Mouse (Mus musculus) thymus, adult 18-20 months (tissue): ENCODE data around the gene Atxn1.

ENCODE experiments used
- DNase-seq, 2 experiments: peaks; one replicate each; pipeline ENCODE4 v3.0.0; 2022; ENCODE audit warnings: mixed read lengths in 2 of 2

Atxn1 gene

GRCm38 (mm10) chr13:45861098-45861580 lies 103.7 kb downstream of the Atxn1 start:
- DNase-seq = no peak

DNA sequence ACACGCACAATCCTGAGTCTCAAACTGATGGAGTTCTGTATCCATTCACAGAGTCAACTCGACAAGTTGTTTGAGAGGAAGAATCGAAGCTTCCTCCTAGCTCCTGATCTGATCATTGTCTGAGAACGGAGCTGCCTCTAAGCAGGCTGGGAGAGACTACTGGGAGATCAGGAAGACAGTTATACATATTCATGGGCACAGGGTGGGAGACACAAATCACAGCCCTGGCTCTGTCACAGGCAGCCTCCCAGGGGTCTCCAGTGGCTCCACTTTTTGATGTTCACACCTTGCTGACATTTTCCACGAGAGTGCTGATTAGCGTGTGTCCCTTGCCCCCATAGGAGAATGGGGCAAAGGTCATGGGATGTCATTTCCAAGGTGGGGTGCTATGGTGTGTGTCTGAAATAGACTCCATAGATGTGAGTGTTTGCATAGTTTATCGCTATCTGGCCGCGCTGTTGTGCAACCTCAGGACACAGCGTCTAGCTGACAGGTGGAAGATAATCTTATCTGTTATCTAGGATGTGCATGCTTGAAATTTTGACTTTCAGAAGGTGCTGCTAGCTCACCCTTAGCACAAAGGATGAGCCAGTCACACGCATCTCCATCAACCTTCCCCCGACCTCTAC lies 105.6 kb downstream of the Atxn1 start:
- DNase-seq = no peak

DNA sequence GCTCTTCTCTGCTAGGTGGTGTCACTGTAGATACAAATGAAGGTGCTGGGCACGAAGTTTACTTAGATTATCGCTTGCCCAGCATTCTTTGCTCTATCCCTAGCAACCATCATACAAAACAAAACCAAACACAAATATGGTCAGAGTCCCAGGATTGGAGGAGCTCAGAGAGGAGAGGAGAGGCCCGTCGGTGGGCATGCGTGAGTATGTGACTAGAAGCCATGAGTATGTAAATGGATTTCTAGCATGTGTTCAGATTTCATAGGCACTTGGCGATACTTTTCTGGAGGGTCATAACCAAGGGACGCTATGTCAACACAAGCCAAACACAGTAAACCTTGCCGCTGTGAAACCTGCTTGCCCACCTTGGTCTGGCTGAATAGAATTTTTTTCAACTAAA lies 107.4 kb downstream of the Atxn1 start:
- DNase-seq = no peak

DNA sequence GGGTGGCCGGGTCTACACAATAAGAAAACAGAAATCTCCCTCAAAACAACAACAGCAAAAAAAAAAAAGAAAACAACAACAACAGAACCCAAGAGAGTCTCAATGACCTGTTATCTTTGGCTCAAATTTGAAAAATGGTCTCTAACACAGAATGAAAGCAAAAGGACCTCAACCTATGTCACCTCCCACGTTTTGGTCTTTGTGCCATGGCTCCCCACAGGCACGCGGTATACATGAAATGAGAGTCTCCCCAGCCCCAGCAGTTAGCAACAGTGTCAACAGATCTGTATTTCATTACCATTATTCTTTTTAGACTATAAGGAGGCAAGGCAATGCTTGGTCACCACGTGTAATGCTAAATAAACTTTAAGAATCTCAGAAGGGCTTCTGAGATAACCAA lies 110.3 kb downstream of the Atxn1 start:
- DNase-seq = no peak

- DNase-seq = no peak
These were observed 111.1 kb downstream of the Atxn1 start for GRCm38 (mm10) chr13:45853691-45854090.

DNA sequence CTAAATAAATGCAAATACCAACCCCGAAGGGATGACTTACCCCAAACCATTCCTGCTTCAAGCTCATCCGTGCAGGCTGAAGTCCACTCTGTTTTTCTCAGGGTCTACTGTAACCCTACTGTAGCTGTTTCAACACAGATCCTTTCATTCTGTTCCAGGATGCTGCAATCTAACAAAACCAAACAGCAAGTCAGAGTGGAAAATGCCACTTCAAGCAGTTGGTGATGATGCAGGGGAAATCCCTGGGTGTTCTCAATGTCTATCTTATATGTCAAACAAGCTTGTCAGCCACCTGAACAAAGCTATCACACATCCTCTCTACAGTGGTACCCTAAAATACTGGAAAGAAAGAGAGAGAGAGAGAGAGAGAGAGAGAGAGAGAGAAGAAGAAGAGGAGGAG lies 112.5 kb downstream of the Atxn1 start:
- peak in 1 of 2 experiments; percentile 13 for DNase-seq

GRCm38 (mm10) chr13:45851746-45852145 lies 113.1 kb downstream of the Atxn1 start:
- no peak for DNase-seq

GRCm38 (mm10) chr13:45851156-45851555 lies 113.7 kb downstream of the Atxn1 start:
- DNase-seq = no peak

GRCm38 (mm10) chr13:45850181-45850974 lies 114.4 kb downstream of the Atxn1 start:
- no peak for DNase-seq

- no peak for DNase-seq
These were observed 115.4 kb downstream of the Atxn1 start for GRCm38 (mm10) chr13:45849145-45850023.

- no peak for DNase-seq
These were observed 122.2 kb downstream of the Atxn1 start for GRCm38 (mm10) chr13:45842511-45843055.

GRCm38 (mm10) chr13:45839901-45840300 lies 124.9 kb downstream of the Atxn1 start:
- no peak for DNase-seq

DNA sequence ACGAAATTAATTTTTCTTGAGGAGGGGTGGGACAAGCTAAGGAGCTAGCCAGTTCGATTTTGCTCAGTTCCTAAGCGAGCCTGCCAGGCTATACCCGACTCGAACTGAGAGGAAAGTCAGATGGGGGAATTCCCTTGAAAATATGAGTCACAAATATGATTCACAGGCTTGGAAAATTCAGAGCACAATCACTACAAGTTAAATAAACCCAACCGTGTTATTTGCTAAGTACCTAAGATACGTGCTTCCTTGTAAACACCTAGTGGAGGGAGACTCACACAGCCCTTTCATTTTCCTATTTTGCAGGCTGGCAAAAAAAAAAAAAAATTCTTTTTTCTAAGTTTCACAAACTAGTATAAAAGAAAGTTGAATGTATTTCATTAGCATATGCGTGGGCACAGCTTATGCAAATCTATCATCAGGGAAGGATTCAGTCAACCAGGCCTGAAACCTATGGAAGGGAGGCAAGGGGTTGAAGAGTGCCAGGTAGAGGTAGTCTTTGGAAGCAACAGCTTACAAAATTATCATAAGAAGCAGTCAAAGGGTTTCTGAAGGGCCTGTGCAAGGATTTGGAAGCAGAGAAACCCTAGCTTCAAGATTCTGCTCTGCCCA lies 127.1 kb downstream of the Atxn1 start:
- DNase-seq = no peak

DNA sequence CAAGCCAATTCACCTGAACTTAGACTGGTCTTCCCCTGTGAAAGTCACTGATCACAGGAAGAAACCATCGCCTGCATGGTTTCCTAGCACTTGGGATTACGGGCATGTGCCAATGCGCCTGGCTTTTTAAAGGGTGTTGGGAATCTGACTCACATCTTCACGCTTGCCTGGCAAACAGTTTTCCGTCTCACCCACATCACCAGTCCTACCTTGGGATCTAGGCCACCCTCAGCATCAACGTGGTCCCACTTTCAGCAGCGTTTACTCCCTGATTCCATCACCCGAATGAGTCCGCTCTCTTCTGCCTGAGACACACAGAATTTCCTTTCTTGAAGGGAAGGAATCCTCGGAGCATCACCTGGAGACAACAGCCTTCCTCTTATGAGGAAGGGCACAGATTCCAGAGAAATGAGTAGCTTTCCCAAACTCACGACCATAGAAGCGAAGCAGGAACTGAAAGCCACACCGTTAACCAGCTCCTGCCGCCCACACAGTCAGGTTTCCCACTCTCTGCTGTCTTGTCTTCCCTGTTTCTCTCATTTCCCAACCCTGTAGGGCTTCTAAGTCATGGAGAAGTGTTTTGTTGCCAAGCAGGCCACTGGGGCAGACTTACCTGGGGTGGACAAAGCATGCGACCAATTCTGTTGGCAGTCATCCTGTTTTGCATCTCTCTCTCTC lies 128.3 kb downstream of the Atxn1 start:
- DNase-seq = no peak

- no peak for DNase-seq
These were observed 130.5 kb downstream of the Atxn1 start for GRCm38 (mm10) chr13:45834300-45834699.

GRCm38 (mm10) chr13:45832695-45833350 lies 132.0 kb downstream of the Atxn1 start:
- DNase-seq = no peak

- DNase-seq = no peak
These were observed 135.4 kb downstream of the Atxn1 start for GRCm38 (mm10) chr13:45829341-45829936.

- DNase-seq = no peak
These were observed 136.8 kb downstream of the Atxn1 start for GRCm38 (mm10) chr13:45828035-45828434.

DNA sequence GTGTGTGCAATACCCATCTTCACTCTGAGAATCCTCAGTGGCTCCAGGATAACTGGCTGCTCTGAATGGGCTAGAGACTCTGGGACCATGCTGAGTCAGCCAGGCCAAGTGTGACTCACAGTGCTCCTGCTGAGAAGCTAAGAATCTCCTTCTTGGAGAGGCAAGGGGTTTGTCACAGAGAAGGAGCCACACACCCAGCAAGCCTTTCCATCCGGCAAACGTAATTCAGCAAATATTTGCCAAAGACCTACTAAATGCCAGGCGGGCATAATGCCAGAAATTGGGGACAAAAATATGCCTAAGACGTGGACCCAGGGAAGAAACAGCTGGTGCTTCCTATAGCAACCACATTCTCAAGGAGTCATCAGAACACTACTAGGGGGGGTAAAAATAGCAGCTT lies 137.2 kb downstream of the Atxn1 start:
- no peak for DNase-seq

DNA sequence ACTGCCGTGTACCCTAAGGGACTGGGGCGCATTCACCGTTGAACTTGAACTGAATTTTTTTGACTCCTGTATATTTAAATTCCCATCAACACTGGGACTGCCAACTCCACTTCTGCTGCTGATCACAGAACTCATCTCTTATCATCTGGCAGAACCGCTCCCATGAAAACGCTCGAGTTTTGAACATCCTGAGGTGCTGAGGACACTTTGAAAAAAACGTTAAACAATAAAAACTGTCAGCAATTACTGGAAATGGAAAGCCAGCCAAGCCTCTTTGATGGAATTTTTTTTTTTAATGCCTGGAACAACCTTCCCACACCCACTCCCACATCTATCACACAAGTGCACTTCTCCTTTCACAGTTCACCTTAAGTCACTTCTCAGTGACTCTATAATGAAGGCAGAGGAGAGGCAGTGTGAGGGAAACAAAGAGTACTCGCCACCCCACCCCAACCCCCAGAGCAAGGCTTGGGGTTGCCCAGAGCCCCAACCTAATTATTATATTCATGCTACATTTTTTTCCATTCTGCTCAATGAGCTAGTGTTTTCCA lies 137.7 kb downstream of the Atxn1 start:
- DNase-seq = no peak

DNA sequence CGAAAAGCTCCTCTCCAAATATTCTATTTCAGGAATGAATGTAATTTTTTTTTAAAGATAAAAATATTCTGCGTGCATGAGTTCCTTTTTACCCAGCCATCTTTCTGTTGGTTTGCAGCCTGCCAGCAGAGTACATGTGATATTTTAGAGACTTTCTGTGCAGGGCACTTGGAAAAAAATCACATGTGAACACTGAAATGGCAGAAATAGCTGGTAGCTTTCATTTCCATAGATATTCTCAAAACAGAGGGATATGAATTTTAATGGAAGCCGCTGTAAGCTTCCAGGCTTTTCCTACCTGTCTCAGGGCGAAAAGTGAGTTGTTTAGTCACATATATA lies 142.3 kb downstream of the Atxn1 start:
- no peak for DNase-seq
